Mouse (Mus musculus) heart, postnatal 0 days (tissue): ENCODE data around the gene Ikzf3.

Experiments used
- CTCF ChIP-seq: IDR thresholded peaks from 2 replicates; pipeline ENCODE4 v1.5.1; 2016; ENCODE audit warnings: antibody characterized with exemption, control low read depth, low read depth
- EP300 ChIP-seq: IDR thresholded peaks from 2 replicates; pipeline ENCODE4 v1.6.1; 2016; ENCODE audit warnings: antibody characterized with exemption, low read depth

GRCm38 (mm10) chr11:98470795-98471194 is 75.0 kb downstream of the Ikzf3 start:
- TF ChIP-seq CTCF = no peak
- no peak for TF ChIP-seq EP300
